Mouse (Mus musculus): ENCODE measurements around the gene Csrnp3.

DNA sequence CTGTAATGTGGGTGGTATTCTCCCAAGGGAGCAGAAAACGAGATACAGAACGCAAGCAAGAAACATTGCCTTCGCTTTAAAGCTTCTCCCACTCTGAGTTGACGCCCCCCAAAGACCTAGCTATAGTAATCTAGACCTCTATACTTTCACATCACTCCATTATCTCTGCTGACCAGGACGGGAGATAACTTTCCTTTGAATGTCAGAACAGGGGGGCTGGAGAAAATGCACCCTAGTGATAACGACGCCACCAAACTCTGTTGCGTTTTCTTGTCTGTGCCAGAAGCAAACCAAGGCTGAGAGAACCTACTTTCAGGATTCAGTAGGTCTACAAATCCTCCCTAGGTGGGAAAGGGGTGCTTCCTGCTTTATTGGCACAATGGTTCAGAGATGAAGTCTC lies 47.7 kb downstream of the Csrnp3 start:
- TF ChIP-seq POLR2A (IDR thresholded peaks at IDR 0.05; ENCODE audit: borderline replicate concordance, extremely low read depth, low read depth, low read length) (no peak), CTCF (IDR thresholded peaks at IDR 0.05; ENCODE audit: insufficient read depth, low read length) (no peak)
